Mouse (Mus musculus): ENCODE results near the gene Srp9.
A peak's percentile ranks its signal among the peaks of the same experiment; 100 is the strongest.

The Srp9 gene

GRCm38 (mm10) chr1:182124506-182124905 is at the start of gene Srp9:
Gene Srp9, plus strand, starts transcription at chr1:182124737.
- peak; percentile 98 for DNase-seq (ENCODE audit: low read depth, low spot score)

GRCm38 (mm10) chr1:182081744-182082419 is 42.7 kb upstream of the Srp9 start:
- DNase-seq (ENCODE audit: low read depth, low spot score): no peak

GRCm38 (mm10) chr1:182083459-182083858 is 41.1 kb upstream of the Srp9 start:
- no peak for DNase-seq (ENCODE audit: low read depth, low spot score)

GRCm38 (mm10) chr1:182086759-182087158 is 37.8 kb upstream of the Srp9 start:
- DNase-seq (ENCODE audit: low read depth, low spot score): no peak

- DNase-seq (ENCODE audit: low read depth, low spot score): no peak
Observed at GRCm38 (mm10) chr1:182087351-182087750, 37.2 kb upstream of the Srp9 start.

DNA sequence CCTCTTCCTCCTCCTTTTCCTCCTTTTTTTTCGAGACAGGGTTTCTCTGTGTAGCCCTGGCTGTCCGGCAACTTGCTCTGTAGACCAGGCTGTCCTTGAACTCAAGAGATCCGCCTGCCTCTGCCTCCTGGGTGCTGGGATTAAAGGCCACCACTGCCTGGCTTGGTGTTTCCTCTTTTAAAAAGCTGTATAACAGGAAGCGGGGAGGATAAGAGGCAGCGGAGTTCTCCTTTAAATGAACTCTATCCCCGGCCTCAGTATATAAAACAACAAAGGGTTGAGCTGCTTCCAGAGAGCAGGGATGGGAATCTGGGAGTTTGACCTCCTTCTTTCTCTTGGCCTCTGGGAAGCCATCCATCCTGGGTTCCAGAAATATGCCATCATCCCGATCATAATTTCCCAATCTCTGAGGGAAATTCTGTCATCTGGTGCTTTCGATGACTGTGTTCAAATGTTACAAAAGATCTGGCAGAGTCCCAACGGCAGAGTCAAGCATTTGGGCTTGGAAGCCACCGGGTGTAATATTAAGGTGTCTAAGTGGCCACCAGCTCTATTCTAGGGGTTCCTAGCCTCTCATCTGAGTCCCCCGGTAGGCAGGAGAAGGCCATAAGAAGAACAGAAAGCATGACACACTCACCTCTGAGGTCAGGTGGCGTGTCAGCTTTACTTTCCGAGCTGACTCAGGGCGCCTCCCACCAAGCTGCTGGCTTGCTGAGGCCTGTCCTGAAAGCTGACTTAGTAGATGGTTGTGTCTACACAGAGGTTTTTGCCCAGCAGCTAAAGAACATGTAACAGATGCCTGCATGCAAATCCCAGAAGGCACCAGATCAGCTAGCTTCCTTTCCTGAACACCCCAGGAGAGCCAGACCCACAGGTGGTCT is 36.5 kb upstream of the Srp9 start:
- DNase-seq (ENCODE audit: low read depth, low spot score): peak; percentile 76

GRCm38 (mm10) chr1:182088844-182089418 is 35.6 kb upstream of the Srp9 start:
- DNase-seq (ENCODE audit: low read depth, low spot score): peak; percentile 72

- no peak for DNase-seq (ENCODE audit: low read depth, low spot score)
Observed at GRCm38 (mm10) chr1:182089600-182090297, 34.8 kb upstream of the Srp9 start.

GRCm38 (mm10) chr1:182090298-182090677 is 34.2 kb upstream of the Srp9 start:
- no peak for DNase-seq (ENCODE audit: low read depth, low spot score)

GRCm38 (mm10) chr1:182091261-182091660 is 33.3 kb upstream of the Srp9 start:
- DNase-seq (ENCODE audit: low read depth, low spot score): peak; percentile 71

DNA sequence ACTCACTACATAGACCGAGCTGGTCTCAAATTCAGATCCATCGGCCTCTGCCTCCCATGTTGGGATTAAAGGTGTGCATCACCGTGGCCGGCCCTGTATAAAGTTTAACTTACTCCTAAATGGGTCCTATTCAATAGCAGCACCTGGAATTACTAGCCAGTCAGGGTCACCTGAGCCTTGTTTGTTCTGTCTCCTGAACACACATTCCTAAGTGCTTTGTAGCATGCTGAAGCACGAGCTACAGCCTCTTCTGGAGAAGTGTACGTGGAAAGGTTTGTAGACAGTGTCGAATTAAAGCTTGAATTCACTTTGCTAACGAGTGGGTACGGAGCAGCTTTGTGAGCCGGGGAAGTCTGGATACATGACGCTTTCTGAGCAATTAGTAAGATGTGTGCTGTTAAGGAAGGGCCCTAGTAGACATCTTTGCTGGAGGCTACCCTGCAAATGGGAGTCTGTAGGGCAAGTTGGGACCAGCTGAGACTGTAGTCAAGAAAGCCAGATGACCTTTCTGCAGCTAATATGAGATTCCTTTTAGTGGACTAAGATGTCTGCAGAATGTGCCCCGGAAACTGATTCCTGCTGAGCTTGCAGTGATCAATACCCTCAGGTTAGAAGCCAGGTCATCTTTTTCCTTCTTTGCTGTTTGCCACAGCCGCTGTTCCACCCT is 32.7 kb upstream of the Srp9 start:
- no peak for DNase-seq (ENCODE audit: low read depth, low spot score)

- DNase-seq (ENCODE audit: low read depth, low spot score): no peak
Observed at GRCm38 (mm10) chr1:182092413-182092800, 32.1 kb upstream of the Srp9 start.

DNA sequence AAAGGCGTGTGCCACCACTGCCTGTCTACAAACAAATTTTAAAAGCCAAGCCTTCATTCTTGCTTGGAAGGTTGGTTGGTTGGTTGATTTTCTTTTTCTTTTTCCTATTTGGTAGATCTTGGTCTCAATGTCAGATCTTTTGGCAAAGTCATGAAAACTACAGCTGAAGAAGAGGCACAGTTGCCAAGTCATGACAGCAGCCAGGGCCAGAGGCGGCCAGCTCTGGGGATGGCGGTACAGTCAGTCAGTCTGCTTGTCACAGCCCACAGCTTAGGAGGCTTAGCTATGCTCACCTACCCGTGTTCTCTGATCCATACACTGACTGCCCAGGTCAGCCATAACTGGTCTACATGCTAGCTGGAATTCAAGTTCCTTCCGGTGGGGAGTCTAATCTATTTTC is 31.1 kb upstream of the Srp9 start:
- peak; percentile 39 for DNase-seq (ENCODE audit: low read depth, low spot score)

DNA sequence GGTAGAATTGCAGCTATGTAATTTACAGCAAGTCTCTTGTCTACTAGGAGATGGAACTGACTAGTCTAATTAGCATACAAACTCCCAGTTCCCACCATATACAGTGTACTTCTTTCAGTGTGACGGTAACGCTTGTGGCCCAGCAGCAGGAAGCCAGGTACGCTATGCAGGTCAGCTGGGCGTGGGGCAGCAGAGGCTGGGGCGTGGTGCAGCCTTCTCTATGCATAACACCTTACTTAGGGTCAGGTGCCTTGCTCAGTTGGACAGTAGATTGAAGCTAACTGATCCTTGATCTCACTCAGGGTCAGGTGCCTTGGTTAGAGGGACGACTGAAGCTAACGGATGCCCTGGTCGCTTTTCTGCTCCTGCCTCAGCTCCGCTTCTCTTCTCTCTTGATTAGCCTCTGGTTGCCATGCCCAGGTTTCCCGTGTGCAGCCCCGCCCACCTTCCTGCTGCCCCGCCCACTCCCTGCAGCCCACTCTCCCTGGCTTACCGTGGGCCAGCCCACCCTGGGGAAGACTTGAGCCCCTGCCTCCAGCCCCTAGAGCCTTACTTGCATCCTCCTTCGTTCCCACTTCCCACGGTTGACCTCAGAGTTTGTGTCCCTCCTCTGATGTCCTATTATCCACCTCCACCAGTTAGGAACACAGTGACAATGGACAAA is 29.9 kb upstream of the Srp9 start:
- no peak for DNase-seq (ENCODE audit: low read depth, low spot score)

- DNase-seq (ENCODE audit: low read depth, low spot score): peak; percentile 75
Observed at GRCm38 (mm10) chr1:182095240-182095741, 29.2 kb upstream of the Srp9 start.

- no peak for DNase-seq (ENCODE audit: low read depth, low spot score)
Observed at GRCm38 (mm10) chr1:182096707-182097106, 27.8 kb upstream of the Srp9 start.

DNA sequence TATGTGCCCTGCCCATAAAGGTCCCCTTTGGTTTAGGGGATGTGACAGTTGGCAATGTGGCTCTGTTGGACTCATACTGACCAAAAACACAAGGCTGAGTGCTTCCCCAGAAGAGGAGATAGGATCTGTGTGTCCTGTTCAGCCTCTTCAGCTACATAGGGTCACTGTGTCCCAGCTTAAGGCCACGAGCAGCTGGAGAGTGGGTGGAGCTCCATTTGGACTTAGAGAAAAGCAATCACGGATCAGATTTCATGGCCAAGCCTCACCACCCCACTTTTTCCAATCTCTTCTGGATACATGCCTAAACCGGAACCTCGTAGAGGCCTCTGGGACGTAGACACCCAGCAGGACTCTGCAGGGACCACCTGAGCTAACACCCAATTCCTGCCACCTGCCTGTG is 25.5 kb upstream of the Srp9 start:
- DNase-seq (ENCODE audit: low read depth, low spot score): peak; percentile 40

DNA sequence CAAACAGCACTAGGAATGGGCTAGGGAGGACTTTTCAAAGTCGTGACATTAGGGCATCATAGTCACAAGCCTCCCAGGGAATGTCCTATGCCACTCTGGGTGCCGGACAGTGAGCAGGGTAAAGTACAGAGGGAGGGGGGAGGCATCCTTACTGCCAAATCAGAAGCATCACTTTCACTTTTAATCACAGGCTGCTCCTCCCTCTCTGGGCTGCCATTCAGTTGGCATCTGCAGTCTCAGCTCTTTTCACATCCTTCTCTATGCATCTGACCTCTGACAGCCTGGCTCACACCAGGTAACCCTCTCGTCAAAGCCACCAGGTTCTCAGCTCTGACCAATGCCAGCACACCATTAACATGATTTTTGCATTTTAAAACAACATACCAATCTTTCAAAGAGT is 24.1 kb upstream of the Srp9 start:
- no peak for DNase-seq (ENCODE audit: low read depth, low spot score)

GRCm38 (mm10) chr1:182101468-182101867 is 23.1 kb upstream of the Srp9 start:
- DNase-seq (ENCODE audit: low read depth, low spot score): no peak

DNA sequence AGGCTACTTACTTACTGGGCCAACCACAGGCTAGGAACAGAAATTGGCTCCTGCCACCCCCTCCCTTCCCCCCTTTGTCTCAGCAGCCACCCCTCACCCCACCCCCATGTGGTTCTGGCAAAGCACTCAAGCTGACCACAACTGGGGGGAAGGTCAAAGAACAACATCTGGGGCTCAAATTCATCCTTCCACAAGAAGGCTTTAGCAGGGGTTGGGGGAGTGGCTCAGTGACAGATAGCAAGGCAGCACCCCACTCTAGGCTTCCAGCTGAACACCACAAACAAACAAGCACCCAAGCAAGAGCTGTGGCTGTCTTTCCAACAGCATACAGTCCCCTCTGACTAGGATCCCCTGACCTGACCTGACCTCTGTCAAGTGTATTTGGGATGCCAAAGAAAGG is 21.8 kb upstream of the Srp9 start:
- DNase-seq (ENCODE audit: low read depth, low spot score): no peak

DNA sequence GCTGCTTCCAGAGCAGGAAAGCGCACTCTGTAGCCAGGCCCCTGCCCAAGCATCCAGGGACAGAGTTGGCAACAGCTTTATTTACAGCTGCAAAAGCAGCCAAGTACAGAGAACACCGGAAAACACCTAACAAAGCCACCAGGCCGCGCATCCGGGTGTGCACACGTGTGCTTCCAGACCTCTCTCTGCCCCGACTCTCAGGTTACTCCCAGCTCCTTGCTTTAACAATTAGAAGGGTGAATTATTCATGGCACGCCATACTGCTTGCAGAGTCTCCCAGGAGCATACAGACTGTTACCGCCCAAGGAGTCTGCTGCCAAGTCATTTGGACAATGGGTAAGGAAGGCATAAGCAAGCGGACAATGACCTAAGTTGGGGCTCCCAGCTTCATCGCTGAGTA is 21.1 kb upstream of the Srp9 start:
- no peak for DNase-seq (ENCODE audit: low read depth, low spot score)

Data from 3T3-L1 (cell line).